Mouse (Mus musculus): ENCODE data around the gene Ucma. TPM values are rescaled to one million over a fixed set of nuclear protein-coding genes. Genes with fewer than 3 reads are reported as not detected.

Ucma gene
- polyA plus RNA-seq, 1 experiment = 1.5 TPM

GRCm38 (mm10) chr2:4985000-4985399 lies 9.1 kb downstream of the Ucma start:
- DNase-seq = no peak
- WGBS = 87% methylated on average over 6 of the region's 6 CpGs
- no peaks in the 10 kb centered on the region for H3K4me1 ChIP-seq (replicated peaks; ENCODE audit: control insufficient read depth, insufficient read depth, low read length)
- no peak overlapping the region for H3K27ac ChIP-seq (ENCODE audit: control insufficient read depth, insufficient read depth, low read length)
- H3K27me3 ChIP-seq (ENCODE audit: control insufficient read depth, insufficient read depth, low read length) = no peaks in the 10 kb centered on the region
- H3K36me3 ChIP-seq (ENCODE audit: control insufficient read depth, insufficient read depth, low read length) = no peaks in the 10 kb centered on the region
- H3K4me3 ChIP-seq (ENCODE audit: control insufficient read depth, insufficient read depth, low read length) = no peak overlapping the region
- TF ChIP-seq CTCF (IDR thresholded peaks at IDR 0.05; ENCODE audit: borderline replicate concordance, control insufficient read depth, extremely low read depth, insufficient read depth, low read length, poor library complexity) (no peak), POLR2A (IDR thresholded peaks at IDR 0.05; ENCODE audit: control insufficient read depth, extremely low read depth, insufficient read depth, low read length, poor library complexity) (no peak)

DNA sequence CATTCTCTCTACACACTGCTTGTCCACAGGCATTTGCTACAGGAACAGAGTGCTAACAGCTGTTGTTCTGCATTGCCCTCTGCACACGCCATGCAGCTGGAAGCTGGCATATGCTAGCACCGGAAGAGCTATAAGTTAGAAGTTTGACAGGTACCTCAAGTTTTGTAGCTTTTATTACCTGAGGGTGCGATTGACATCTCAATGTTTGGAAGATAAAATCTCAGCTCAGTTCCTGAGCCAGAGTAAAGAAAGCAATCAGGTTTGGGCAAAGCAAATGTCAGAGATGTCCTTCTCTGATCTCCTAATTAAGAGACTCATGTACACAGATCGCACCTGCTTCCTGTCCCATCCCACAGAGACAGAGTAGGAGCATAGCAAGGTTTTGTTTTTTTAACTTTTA lies 10.9 kb downstream of the Ucma start:
- Histone ChIP-seq H3K4me1 (replicated peaks; ENCODE audit: control insufficient read depth, insufficient read depth, low read length) (no peaks in the 10 kb centered on the region), H3K36me3 (ENCODE audit: control insufficient read depth, insufficient read depth, low read length) (no peaks in the 10 kb centered on the region), H3K4me3 (ENCODE audit: control insufficient read depth, insufficient read depth, low read length) (no peak overlapping the region), H3K27ac (ENCODE audit: control insufficient read depth, insufficient read depth, low read length) (no peak overlapping the region), H3K27me3 (ENCODE audit: control insufficient read depth, insufficient read depth, low read length) (no peaks in the 10 kb centered on the region)
- no peak for DNase-seq
- WGBS = 41% methylated on average over 4 of the region's 4 CpGs
- TF ChIP-seq CTCF (IDR thresholded peaks at IDR 0.05; ENCODE audit: borderline replicate concordance, control insufficient read depth, extremely low read depth, insufficient read depth, low read length, poor library complexity) (no peak), POLR2A (IDR thresholded peaks at IDR 0.05; ENCODE audit: control insufficient read depth, extremely low read depth, insufficient read depth, low read length, poor library complexity) (no peak)

DNA sequence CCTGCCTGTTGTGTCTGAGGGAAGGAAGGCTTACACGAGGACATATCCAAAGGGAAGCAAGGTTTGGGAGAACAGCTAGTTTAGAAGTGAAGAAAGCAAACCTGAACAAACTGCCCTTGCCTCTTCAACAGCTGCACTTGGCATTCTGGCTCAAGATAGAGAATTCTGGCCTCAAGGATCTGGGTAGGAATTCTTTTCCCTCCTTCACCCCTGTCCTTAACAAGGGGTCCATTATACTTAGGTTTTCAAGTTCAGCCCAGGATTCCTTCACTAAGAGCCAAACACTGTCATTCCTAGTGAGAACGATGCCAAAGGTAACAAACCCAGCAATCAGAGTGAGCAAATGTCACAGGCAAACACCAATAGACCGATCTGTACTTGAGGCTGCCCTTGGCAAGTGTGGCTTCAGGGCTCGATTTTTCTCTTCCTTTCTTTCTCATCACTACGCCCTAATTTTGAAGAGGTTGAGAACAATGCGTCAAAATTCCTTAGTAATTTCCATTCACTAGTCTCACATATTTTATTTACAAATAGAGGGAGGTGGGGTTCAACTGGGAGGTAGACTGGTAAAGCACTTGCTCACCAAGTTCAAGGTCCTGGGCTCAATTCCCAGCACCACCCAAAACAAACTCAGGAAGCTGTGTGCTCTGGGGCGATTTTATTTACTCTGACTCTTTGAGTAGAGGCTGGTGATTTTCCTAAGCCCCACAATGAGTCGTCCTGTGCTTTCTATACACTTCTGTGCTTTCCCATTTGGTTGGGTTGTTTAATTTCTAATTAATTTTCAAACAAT lies 11.7 kb downstream of the Ucma start:
- WGBS = 92% methylated on average over 8 of the region's 8 CpGs
- no peak for DNase-seq
- Histone ChIP-seq H3K4me1 (replicated peaks; ENCODE audit: control insufficient read depth, insufficient read depth, low read length) (no peaks in the 10 kb centered on the region), H3K4me3 (ENCODE audit: control insufficient read depth, insufficient read depth, low read length) (no peak overlapping the region), H3K27ac (ENCODE audit: control insufficient read depth, insufficient read depth, low read length) (no peak overlapping the region), H3K27me3 (ENCODE audit: control insufficient read depth, insufficient read depth, low read length) (no peaks in the 10 kb centered on the region), H3K36me3 (ENCODE audit: control insufficient read depth, insufficient read depth, low read length) (no peaks in the 10 kb centered on the region)
- TF ChIP-seq CTCF (IDR thresholded peaks at IDR 0.05; ENCODE audit: borderline replicate concordance, control insufficient read depth, extremely low read depth, insufficient read depth, low read length, poor library complexity) (no peak), POLR2A (IDR thresholded peaks at IDR 0.05; ENCODE audit: control insufficient read depth, extremely low read depth, insufficient read depth, low read length, poor library complexity) (no peak)

- Histone ChIP-seq H3K27ac (ENCODE audit: control insufficient read depth, insufficient read depth, low read length) (no peak overlapping the region), H3K4me3 (ENCODE audit: control insufficient read depth, insufficient read depth, low read length) (no peak overlapping the region), H3K36me3 (ENCODE audit: control insufficient read depth, insufficient read depth, low read length) (no peaks in the 10 kb centered on the region), H3K4me1 (replicated peaks; ENCODE audit: control insufficient read depth, insufficient read depth, low read length) (no peaks in the 10 kb centered on the region), H3K27me3 (ENCODE audit: control insufficient read depth, insufficient read depth, low read length) (no peaks in the 10 kb centered on the region)
- WGBS = 86% methylated on average over 11 of the region's 11 CpGs
- no peak for DNase-seq
- TF ChIP-seq POLR2A (IDR thresholded peaks at IDR 0.05; ENCODE audit: control insufficient read depth, extremely low read depth, insufficient read depth, low read length, poor library complexity) (no peak), CTCF (IDR thresholded peaks at IDR 0.05; ENCODE audit: borderline replicate concordance, control insufficient read depth, extremely low read depth, insufficient read depth, low read length, poor library complexity) (no peak)
Measured at GRCm38 (mm10) chr2:4988826-4989424, 13.0 kb downstream of the Ucma start.

DNA sequence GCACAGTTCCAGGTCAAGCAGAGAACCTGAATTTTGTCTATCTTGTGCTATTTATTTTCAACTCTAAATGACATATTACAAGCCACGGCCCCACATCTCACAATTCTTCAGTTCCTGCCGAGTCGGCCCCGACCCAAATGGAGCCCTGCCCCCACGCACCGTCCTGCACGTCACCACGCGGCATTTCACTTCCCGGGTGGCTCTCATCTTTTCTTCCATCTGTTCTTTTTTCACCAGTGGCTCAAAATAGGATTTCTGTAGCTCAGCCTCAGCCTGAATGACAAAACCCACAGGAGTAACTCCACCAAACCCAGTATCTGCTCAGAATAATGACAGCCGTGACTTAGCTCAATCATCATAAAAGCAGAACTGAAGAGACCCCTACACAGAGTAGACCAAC lies 17.7 kb downstream of the Ucma start:
- WGBS = 95% methylated on average over 11 of the region's 11 CpGs
- no peak for DNase-seq
- H3K27ac ChIP-seq (ENCODE audit: control insufficient read depth, insufficient read depth, low read length) = no peak overlapping the region
- H3K4me3 ChIP-seq (ENCODE audit: control insufficient read depth, insufficient read depth, low read length) = no peak overlapping the region
- H3K36me3 ChIP-seq (ENCODE audit: control insufficient read depth, insufficient read depth, low read length) = peaks cover 14% of the 10 kb centered on the region
- H3K4me1 ChIP-seq (replicated peaks; ENCODE audit: control insufficient read depth, insufficient read depth, low read length) = no peaks in the 10 kb centered on the region
- no peaks in the 10 kb centered on the region for H3K27me3 ChIP-seq (ENCODE audit: control insufficient read depth, insufficient read depth, low read length)
- TF ChIP-seq POLR2A (IDR thresholded peaks at IDR 0.05; ENCODE audit: control insufficient read depth, extremely low read depth, insufficient read depth, low read length, poor library complexity) (no peak), CTCF (IDR thresholded peaks at IDR 0.05; ENCODE audit: borderline replicate concordance, control insufficient read depth, extremely low read depth, insufficient read depth, low read length, poor library complexity) (no peak)

DNA sequence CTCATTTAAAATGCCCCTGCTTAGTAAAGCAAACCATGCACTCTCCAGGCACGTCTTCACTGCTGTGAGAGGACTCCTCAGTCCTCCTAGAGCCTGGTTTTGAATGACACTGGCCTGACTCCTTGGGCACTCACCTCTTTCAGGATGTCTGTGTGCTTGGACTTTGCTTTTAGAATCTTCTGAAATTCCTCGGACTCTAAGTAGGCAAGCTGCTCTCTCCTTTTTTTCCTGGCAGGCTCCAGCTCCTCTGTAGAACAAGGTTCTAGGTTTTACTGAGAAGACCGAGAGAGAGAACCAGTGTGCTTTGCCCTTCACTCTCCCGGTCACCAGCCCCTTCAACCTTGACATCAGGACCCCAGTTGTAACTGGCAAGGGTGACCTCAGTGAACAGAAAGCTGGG lies 18.5 kb downstream of the Ucma start:
- Histone ChIP-seq H3K4me1 (replicated peaks; ENCODE audit: control insufficient read depth, insufficient read depth, low read length) (no peaks in the 10 kb centered on the region), H3K4me3 (ENCODE audit: control insufficient read depth, insufficient read depth, low read length) (no peak overlapping the region), H3K36me3 (ENCODE audit: control insufficient read depth, insufficient read depth, low read length) (peaks cover 18% of the 10 kb centered on the region), H3K27ac (ENCODE audit: control insufficient read depth, insufficient read depth, low read length) (no peak overlapping the region), H3K27me3 (ENCODE audit: control insufficient read depth, insufficient read depth, low read length) (no peaks in the 10 kb centered on the region)
- WGBS = 95% methylated on average over 4 of the region's 4 CpGs
- no peak for TF ChIP-seq POLR2A (IDR thresholded peaks at IDR 0.05; ENCODE audit: control insufficient read depth, extremely low read depth, insufficient read depth, low read length, poor library complexity)
- TF ChIP-seq CTCF (IDR thresholded peaks at IDR 0.05; ENCODE audit: borderline replicate concordance, control insufficient read depth, extremely low read depth, insufficient read depth, low read length, poor library complexity) = no peak
- no peak for DNase-seq

Data from thymus, adult 2 months (tissue).